Comparison of ENCODE assay signal across 13 mouse cellular contexts in genomic region chr10:3975898-3976622, GRCm38 (mm10). TPM values are rescaled to one million over a fixed set of nuclear protein-coding genes. Genes with fewer than 3 reads are reported as not detected.
DNase-seq lines count a peak whose midpoint lies in the region; ATAC-seq and TF ChIP-seq lines count a peak whose summit lies in the region.
"Had no signal": no experiment of that assay in that cellular context is flagged by ENCODE, and none has a peak within 500 bp of the region (broad histone marks: within the 10 kb centered on the region; RNA-seq: fewer than 3 reads in every experiment).

No protein-coding gene starts in this region.

- H3K9ac ChIP-seq in kidney, embryonic 16.5 days (replicated peaks; ENCODE audit: low read length) = no peak overlapping the region
- H3K9ac ChIP-seq: neural tube, embryonic 13.5 days had no signal

- peaks cover 43% of the 10 kb centered on the region for H3K4me1 ChIP-seq in kidney, embryonic 16.5 days (ENCODE audit: insufficient read depth, low read length)
- peaks cover 48% of the 10 kb centered on the region for H3K4me1 ChIP-seq in G1E (ENCODE audit: insufficient read depth, low read depth, low read length)
- H3K4me1 ChIP-seq in erythroblast, embryonic 14.5 days (ENCODE audit: control insufficient read depth) = peaks cover 56% of the 10 kb centered on the region

- H3K4me2 ChIP-seq in kidney, embryonic 16.5 days (replicated peaks; ENCODE audit: low read depth, low read length) = no peak overlapping the region
- H3K4me2 ChIP-seq: neural tube, embryonic 13.5 days had no signal

- TF ChIP-seq CTCF in G1E (IDR thresholded peaks at IDR 0.05; ENCODE audit: low read depth, low read length) = no peak

- DNase-seq in kidney, adult 8-10 months = no peak
- DNase-seq in G1E (ENCODE audit: low spot score) = peak; percentile 25
- no peak for DNase-seq in retina, embryonic 14.5 days (ENCODE audit: low spot score)
- DNase-seq in neural tube, embryonic 10.5 days (ENCODE audit: extremely low spot score, low spot score) = no peak
- DNase-seq in adrenal gland, adult 8-10 months = no peak
- DNase-seq: heart, adult 2 months; kidney, postnatal 4 days had no signal

- WGBS in kidney, embryonic 16.5 days = 36% methylated on average over 6 of the region's 6 CpGs
- WGBS in macrophage (ENCODE audit: missing documents) = 40% methylated on average over 6 of the region's 6 CpGs

- H3K36me3 ChIP-seq in kidney, embryonic 16.5 days (ENCODE audit: insufficient read depth, low read length) = peaks cover 15% of the 10 kb centered on the region
- H3K36me3 ChIP-seq in G1E (replicated peaks) = peaks cover 68% of the 10 kb centered on the region
- H3K36me3 ChIP-seq in erythroblast, embryonic 14.5 days (ENCODE audit: control insufficient read depth) = peaks cover 49% of the 10 kb centered on the region
- H3K36me3 ChIP-seq in macrophage (ENCODE audit: inconsistent target) = no peaks in the 10 kb centered on the region

- peaks cover 14% of the 10 kb centered on the region; the same call in 1 of the 2 replicates for H3K79me2 ChIP-seq in macrophage (ENCODE audit: inconsistent target)

- peak overlapping the region; percentile 45; the same call in 1 of the 2 replicates for H3K27ac ChIP-seq in kidney, embryonic 16.5 days (ENCODE audit: low read length)
- H3K27ac ChIP-seq in macrophage = 0 out of 2 replicates have a peak overlapping the region, but pooled peaks have one; percentile 10
- H3K27ac ChIP-seq: heart, adult 2 months; hindbrain, embryonic 10.5 days; midbrain, embryonic 10.5 days; neural tube, embryonic 13.5 days had no signal

- no peaks in the 10 kb centered on the region for H3K27me3 ChIP-seq in kidney, embryonic 16.5 days (ENCODE audit: insufficient read depth, low read length)
- H3K27me3 ChIP-seq in G1E (ENCODE audit: insufficient read depth, low read length) = no peaks in the 10 kb centered on the region
- H3K27me3 ChIP-seq in erythroblast, embryonic 14.5 days (ENCODE audit: control insufficient read depth) = no peaks in the 10 kb centered on the region
- H3K27me3 ChIP-seq: neural tube, embryonic 13.5 days had no signal

- H3K4me3 ChIP-seq in kidney, embryonic 16.5 days (ENCODE audit: low read length) = no peak overlapping the region
- peak overlapping the region; percentile 96; the same call in 1 of the 2 replicates for H3K4me3 ChIP-seq in G1E (ENCODE audit: low read depth, low read length)
- H3K4me3 ChIP-seq in erythroblast, embryonic 14.5 days (replicated peaks) = peak overlapping the region; percentile 92
- H3K4me3 ChIP-seq in macrophage (ENCODE audit: inconsistent target) = no peak overlapping the region
- H3K4me3 ChIP-seq: heart, adult 2 months; hindbrain, embryonic 10.5 days; midbrain, embryonic 10.5 days; neural tube, embryonic 13.5 days had no signal

- no peak for ATAC-seq in kidney, embryonic 16.5 days (ENCODE audit: low FRiP score, low TSS enrichment)
- 0 out of 2 replicates have a peak, but pooled peaks have one; percentile 9 for ATAC-seq in G1E (ENCODE audit: extremely low read depth, insufficient number of reproducible peaks, low FRiP score, poor library complexity, severe bottlenecking)

- no peaks in the 10 kb centered on the region for H3K9me3 ChIP-seq in kidney, embryonic 16.5 days (ENCODE audit: low read length)
- H3K9me3 ChIP-seq in G1E (replicated peaks) = peaks cover 5% of the 10 kb centered on the region
- H3K9me3 ChIP-seq in erythroblast, embryonic 14.5 days (ENCODE audit: control insufficient read depth, low read length) = peaks cover 3% of the 10 kb centered on the region; the same call in 1 of the 2 replicates
- H3K9me3 ChIP-seq: neural tube, embryonic 13.5 days had no signal

RNA-seq across cellular contexts. Expression of gene Mthfd1l, which starts 3.1 kb away (rescaled TPM):
- polyA plus RNA-seq in kidney, embryonic 16.5 days (2015; fragmentation: Nextera tagmentation; extraction: Ambion mirVana) = 16.7 and 18.0 TPM in 2 replicates
- 48.3 and 53.4 TPM in 2 replicates for total RNA-seq in G1E (2014; fragmentation: Nextera tagmentation)
- 212 and 237 TPM in 2 replicates for total RNA-seq in G1E (2017)
- 89.6 and 99.3 TPM in 2 replicates for polyA plus RNA-seq in G1E (2012)
- polyA plus RNA-seq in erythroblast, embryonic 14.5 days (2012) = 0.91 and 1.2 TPM in 2 replicates
- 10 to 100 TPM in 13 of 26 experiments, 1 to 10 TPM in 13; 1.9 to 18.6 (median 9.6) TPM for total RNA-seq in macrophage (2018; cell fraction: chromatin; rRNA removed)
- 1 to 10 TPM; 1.5 to 4.2 (median 3.1) TPM for total RNA-seq in macrophage (2018; cell fraction: cytosol; rRNA removed)
- total RNA-seq in macrophage (2018; cell fraction: nucleus; rRNA removed) = 10 to 100 TPM in 1 of 26 experiments, 1 to 10 TPM in 25; 2.4 to 15.7 (median 4.5) TPM
- 2.6 to 7.0 TPM (median 2.9 TPM) in 3 replicates for polyA plus RNA-seq in macrophage (2018)
- 1 to 10 TPM; 4.9 to 9.2 (median 8.0) TPM for total RNA-seq in adrenal gland, adult 8-10 months (2022)

Comparison
In these comparisons a context has a peak if more than half of its experiments do, and no peak if none do; other contexts are left out.
1. H3K4me3 ChIP-seq: peak in G1E (single experiment) and erythroblast, embryonic 14.5 days (single experiment); none in kidney, embryonic 16.5 days (single experiment) and macrophage (single experiment).